Mouse (Mus musculus) MEL (cell line): ENCODE data around the gene Atoh8. TPM values are rescaled to one million over a fixed set of nuclear protein-coding genes. Genes with fewer than 3 reads are reported as not detected.
A peak's percentile ranks its signal among the peaks of the same experiment; 100 is the strongest.

ENCODE experiments used
- DNase-seq: peaks from one replicate; pipeline ENCODE4 v3.0.0; 2011; ENCODE audit warnings: low read depth, low spot score
- H3K27ac ChIP-seq: 2 replicates; pipeline ENCODE4 v1.5.1; 2012; ENCODE audit warnings: low read depth, mild to moderate bottlenecking, control low read depth, low read length, moderate library complexity; ENCODE audit not compliant: control insufficient read depth
- H3K27me3 ChIP-seq, 2 experiments: fragments of 150-350 bp in 1 of 2; sonication (generic) in 1 of 2; 2 replicates each; pipeline ENCODE4 v1.6.1; 2012; ENCODE audit warnings: low read length in 2 of 2, mild to moderate bottlenecking in 2 of 2, improper control_type of control experiment in 1 of 2, moderate library complexity in 1 of 2; ENCODE audit not compliant: insufficient read depth in 2 of 2, control insufficient read depth in 1 of 2
- H3K36me3 ChIP-seq, 2 experiments: 2 replicates each; pipeline ENCODE4 v1.6.1; 2012 to 2014; ENCODE audit warnings: low read length in 2 of 2, improper control_type of control experiment in 1 of 2, inconsistent platforms in 1 of 2, mild to moderate bottlenecking in 1 of 2; ENCODE audit not compliant: insufficient read depth in 2 of 2, control insufficient read depth in 1 of 2
- H3K4me1 ChIP-seq, 2 experiments: fragments of 150-350 bp in 1 of 2; sonication (generic) in 1 of 2; 2 replicates each; pipeline ENCODE4 v1.6.1; 2012; ENCODE audit warnings: low read length in 2 of 2, improper control_type of control experiment in 1 of 2, mild to moderate bottlenecking in 1 of 2; ENCODE audit not compliant: insufficient read depth in 2 of 2, control insufficient read depth in 1 of 2
- H3K4me3 ChIP-seq, 2 experiments: fragments of 150-350 bp in 1 of 2; sonication (generic) in 1 of 2; 2 replicates each; pipeline ENCODE4 v1.5.1; 2012; ENCODE audit warnings: low read depth in 2 of 2, low read length in 2 of 2, mild to moderate bottlenecking in 2 of 2, moderate library complexity in 2 of 2, control low read depth in 1 of 2, improper control_type of control experiment in 1 of 2; ENCODE audit not compliant: control insufficient read depth in 1 of 2, insufficient read depth in 1 of 2
- H3K79me2 ChIP-seq: 2 replicates; pipeline ENCODE4 v1.6.1; 2012; ENCODE audit warnings: mild to moderate bottlenecking, low read length, moderate library complexity; ENCODE audit not compliant: control insufficient read depth, poor library complexity, insufficient read depth
- H3K9ac ChIP-seq: 2 replicates; pipeline ENCODE4 v1.6.1; 2012; ENCODE audit warnings: low read depth, mild to moderate bottlenecking, control low read depth, low read length, moderate library complexity; ENCODE audit not compliant: control insufficient read depth, poor library complexity, severe bottlenecking
- H3K9me3 ChIP-seq: fragments of 150-350 bp; sonication (generic); replicated peaks from 2 replicates; pipeline ENCODE4 v1.6.1; 2012; ENCODE audit warnings: mild to moderate bottlenecking, low read length, improper control_type of control experiment, moderate library complexity; ENCODE audit not compliant: insufficient read depth
- CHD2 ChIP-seq: IDR thresholded peaks from 2 replicates; pipeline ENCODE4 v1.6.1; 2011; ENCODE audit warnings: low read length, improper control_type of control experiment
- CTCF ChIP-seq, 3 experiments: IDR thresholded peaks in 2 of 3; conservative IDR thresholded peaks in 1 of 3; 2 replicates each; pipeline ENCODE4 v1.5.1; 2011 to 2012; ENCODE audit warnings: low read length in 3 of 3, low read depth in 2 of 3, mild to moderate bottlenecking in 2 of 3, improper control_type of control experiment in 1 of 3, inconsistent platforms in 1 of 3, mixed read lengths in 1 of 3, moderate library complexity in 1 of 3; ENCODE audit not compliant: control insufficient read depth in 1 of 3, insufficient read depth in 1 of 3, poor library complexity in 1 of 3, severe bottlenecking in 1 of 3
- EP300 ChIP-seq, 2 experiments: IDR thresholded peaks; 2 replicates each; pipeline ENCODE4 v1.6.1; 2011; ENCODE audit warnings: improper control_type of control experiment in 2 of 2, low read length in 2 of 2, low read depth in 1 of 2, mild to moderate bottlenecking in 1 of 2
- JUND ChIP-seq: IDR thresholded peaks from 2 replicates; pipeline ENCODE4 v1.6.1; 2011; ENCODE audit warnings: low read depth, mild to moderate bottlenecking, improper control_type of control experiment, low read length
- MAFK ChIP-seq: IDR thresholded peaks from 2 replicates; pipeline ENCODE4 v1.6.1; 2011; ENCODE audit warnings: low read depth, mild to moderate bottlenecking, low read length, improper control_type of control experiment, borderline replicate concordance
- MEF2A ChIP-seq: IDR thresholded peaks from 2 replicates; pipeline ENCODE4 v1.6.1; 2014; ENCODE audit warnings: low read depth, mild to moderate bottlenecking, inconsistent platforms, low read length, improper control_type of control experiment; ENCODE audit not compliant: poor library complexity, insufficient replicate concordance, severe bottlenecking; ENCODE audit errors: extremely low read depth
- MXI1 ChIP-seq: IDR thresholded peaks from 2 replicates; pipeline ENCODE4 v1.6.1; 2011; ENCODE audit warnings: mild to moderate bottlenecking, low read depth, low read length, improper control_type of control experiment
- MYB ChIP-seq: IDR thresholded peaks from 2 replicates; pipeline ENCODE4 v1.6.1; 2011; ENCODE audit warnings: mild to moderate bottlenecking, low read depth, low read length, improper control_type of control experiment
- RAD21 ChIP-seq: IDR thresholded peaks from 2 replicates; pipeline ENCODE4 v1.6.1; 2011; ENCODE audit warnings: mild to moderate bottlenecking, low read depth, low read length, improper control_type of control experiment
- SMC3 ChIP-seq: IDR thresholded peaks from 2 replicates; pipeline ENCODE4 v1.6.1; 2011; ENCODE audit warnings: low read depth, low read length, improper control_type of control experiment
- TAL1 ChIP-seq: IDR thresholded peaks from 2 replicates; pipeline ENCODE4 v1.6.1; 2012; ENCODE audit warnings: mild to moderate bottlenecking, inconsistent platforms, low read length, moderate library complexity, mixed read lengths
- TBP ChIP-seq: IDR thresholded peaks from 2 replicates; pipeline ENCODE4 v1.8.0; 2011; ENCODE audit warnings: low read depth, low read length, improper control_type of control experiment
- USF1 ChIP-seq: IDR thresholded peaks from 2 replicates; pipeline ENCODE4 v1.6.1; 2014; ENCODE audit warnings: low read depth, mild to moderate bottlenecking, inconsistent platforms, low read length, improper control_type of control experiment, moderate library complexity
- USF2 ChIP-seq, 2 experiments: IDR thresholded peaks; 2 replicates each; pipeline ENCODE4 v1.6.1; 2011 to 2012; ENCODE audit warnings: improper control_type of control experiment in 2 of 2, low read length in 2 of 2, borderline replicate concordance in 1 of 2, inconsistent platforms in 1 of 2, low read depth in 1 of 2, mild to moderate bottlenecking in 1 of 2; ENCODE audit not compliant: insufficient read depth in 1 of 2
- ZC3H11A ChIP-seq: IDR thresholded peaks from 2 replicates; pipeline ENCODE4 v1.6.1; 2012; ENCODE audit warnings: low read depth, mild to moderate bottlenecking, inconsistent platforms, low read length, improper control_type of control experiment
- ZMIZ1 ChIP-seq: IDR thresholded peaks from 2 replicates; pipeline ENCODE4 v1.6.1; 2012; ENCODE audit warnings: low read depth, mild to moderate bottlenecking, inconsistent platforms, low read length, improper control_type of control experiment, moderate library complexity
- ZNF384 ChIP-seq: IDR thresholded peaks from 2 replicates; pipeline ENCODE4 v1.6.1; 2012; ENCODE audit warnings: low read depth, mild to moderate bottlenecking, inconsistent platforms, low read length, improper control_type of control experiment
- polyA plus RNA-seq, 2 experiments: library from polyadenylated mRNA; stranded (reverse) in 1 of 2; unstranded in 1 of 2; fragments of >175 nt in 1 of 2; fragments of >200 nt in 1 of 2; gene quantifications; 2 replicates each; pipeline versions ENCODE4 v1.2.1 to v1.2.4; 2012; ENCODE audit warnings: low replicate concordance in 2 of 2, low read depth in 1 of 2; ENCODE audit not compliant: insufficient read length in 2 of 2, insufficient read depth in 1 of 2, missing spikeins in 1 of 2
- total RNA-seq: library from RNA; depleted of rRNA; stranded (reverse); fragments of 300-350 nt; gene quantifications from 2 replicates; pipeline ENCODE4 v1.2.3, GENCODE M21; 2012

Atoh8 gene
- total and polyA plus RNA-seq, 3 experiments = not detected

DNA sequence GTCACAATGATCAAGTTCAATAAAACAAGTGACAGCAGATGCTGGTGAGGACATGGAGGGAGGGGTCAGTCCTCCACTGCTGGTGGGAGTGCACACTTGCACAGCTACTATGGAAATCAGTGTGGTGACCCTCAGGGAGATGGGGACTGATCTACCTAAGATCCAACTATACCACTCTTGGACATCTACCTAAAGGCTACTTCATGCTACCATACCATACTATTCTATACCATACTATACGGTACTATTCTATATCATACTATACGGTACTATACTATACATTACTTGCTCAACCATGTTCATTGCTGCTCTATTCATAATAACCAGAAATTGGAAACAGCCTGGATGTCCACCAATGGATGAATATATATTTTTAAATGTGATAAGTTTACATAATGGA lies 69.5 kb downstream of the Atoh8 start:
- H3K4me3 ChIP-seq = no peak overlapping the region

DNA sequence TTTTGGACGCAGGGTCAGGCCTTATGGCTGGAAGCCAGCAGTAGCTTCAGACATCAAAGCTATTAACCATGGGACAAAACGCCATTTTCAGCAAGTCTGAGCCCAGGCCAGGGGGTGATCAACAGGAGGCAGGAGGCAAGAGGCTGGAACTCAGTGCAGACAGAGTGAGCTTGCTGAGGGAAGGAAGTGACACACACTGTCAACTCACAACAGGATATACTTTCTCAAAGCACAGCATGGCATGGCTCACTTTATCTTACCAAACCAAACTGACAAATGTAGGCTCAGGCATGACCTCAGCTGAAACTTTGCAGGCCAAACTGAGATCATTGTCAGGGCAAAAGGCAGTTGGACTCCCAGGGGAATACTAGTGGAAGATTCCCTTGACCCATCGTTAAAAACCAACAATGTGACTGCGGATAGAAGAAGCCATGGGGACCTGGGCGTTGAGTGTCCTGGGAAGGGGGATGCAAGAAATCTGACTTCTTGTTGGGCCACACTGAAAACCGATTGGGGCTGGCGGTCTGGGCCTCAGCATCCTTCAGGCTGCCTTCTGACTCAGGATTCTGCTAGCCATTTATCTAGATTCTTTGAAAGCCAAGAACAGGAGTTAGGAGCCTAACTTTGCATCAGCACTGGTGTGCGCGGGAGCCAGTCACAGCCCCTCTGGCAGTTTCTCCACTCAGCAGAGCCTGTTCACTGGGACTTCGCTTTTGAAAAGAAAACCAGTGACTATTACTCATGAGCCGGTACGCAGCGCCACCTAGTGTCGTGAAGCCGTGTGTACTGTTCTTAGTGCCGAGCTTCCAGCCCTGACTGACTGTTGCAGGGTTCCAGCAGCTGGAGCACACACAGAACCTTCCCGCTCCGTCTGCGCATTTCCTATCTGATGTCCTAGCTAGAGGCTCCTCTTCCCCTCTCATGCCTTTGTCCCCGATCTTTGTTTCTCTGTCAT lies 70.8 kb downstream of the Atoh8 start:
- no peak overlapping the region for H3K27ac ChIP-seq

More for the DNA sequence above, 69.5 kb downstream of the Atoh8 start:
- TF ChIP-seq MXI1 (peak; percentile 98), TBP (peak; percentile 63), MAFK (no peak)
- Histone ChIP-seq H3K4me1 (peaks cover 0 to 17% of the 10 kb centered on the region in 2 experiments; a peak in 2 of 4 replicates), H3K9me3 (no peaks in the 10 kb centered on the region), H3K27ac (no peak overlapping the region), H3K79me2 (no peaks in the 10 kb centered on the region), H3K9ac (no peak overlapping the region), H3K36me3 (peaks cover 0 to 2% of the 10 kb centered on the region in 2 experiments; a peak in 2 of 4 replicates), H3K27me3 (no peaks in the 10 kb centered on the region)
- DNase-seq = peak; percentile 14

More for the DNA sequence above, 70.8 kb downstream of the Atoh8 start:
- Histone ChIP-seq H3K4me1 (peaks cover 0 to 17% of the 10 kb centered on the region in 2 experiments; a peak in 2 of 4 replicates), H3K36me3 (peaks cover 0 to 2% of the 10 kb centered on the region in 2 experiments; a peak in 2 of 4 replicates), H3K79me2 (no peaks in the 10 kb centered on the region), H3K4me3 (peak overlapping the region in 1 of 2 experiments; percentile 30; a peak in 1 of 4 replicates), H3K9ac (peak overlapping the region; percentile 51), H3K27me3 (no peaks in the 10 kb centered on the region), H3K9me3 (no peaks in the 10 kb centered on the region)
- DNase-seq = peak; percentile 89
- TF ChIP-seq MXI1 (peak; percentile 18; the same call in 1 of the 2 replicates), ZNF384 (no peak), TAL1 (no peak), MEF2A (no peak), USF2 (IDR thresholded peaks at IDR 0.05; ENCODE audit: borderline replicate concordance in 1 of 2, insufficient read depth in 1 of 2, low read depth in 1 of 2, low read length in 2 of 2) (no peak), JUND (no peak), MAFK (no peak), CHD2 (no peak), ZC3H11A (peak; percentile 98), MYB (no peak), CTCF (IDR thresholded peaks at IDR 0.05 in 2 of 3, conservative IDR thresholded peaks at IDR 0.05 in 1 of 3; ENCODE audit: control insufficient read depth in 1 of 3, insufficient read depth in 1 of 3, low read depth in 2 of 3, low read length in 3 of 3, poor library complexity in 1 of 3, severe bottlenecking in 1 of 3) (peak; percentile 78 to 96 (median 95)), RAD21 (peak; percentile 100), USF1 (no peak), SMC3 (peak; percentile 96), TBP (no peak), ZMIZ1 (no peak), EP300 (IDR thresholded peaks at IDR 0.05; ENCODE audit: low read depth in 1 of 2, low read length in 2 of 2) (no peak)
